ENCODE assay signal across 8 mouse cellular contexts in the genomic region with DNA sequence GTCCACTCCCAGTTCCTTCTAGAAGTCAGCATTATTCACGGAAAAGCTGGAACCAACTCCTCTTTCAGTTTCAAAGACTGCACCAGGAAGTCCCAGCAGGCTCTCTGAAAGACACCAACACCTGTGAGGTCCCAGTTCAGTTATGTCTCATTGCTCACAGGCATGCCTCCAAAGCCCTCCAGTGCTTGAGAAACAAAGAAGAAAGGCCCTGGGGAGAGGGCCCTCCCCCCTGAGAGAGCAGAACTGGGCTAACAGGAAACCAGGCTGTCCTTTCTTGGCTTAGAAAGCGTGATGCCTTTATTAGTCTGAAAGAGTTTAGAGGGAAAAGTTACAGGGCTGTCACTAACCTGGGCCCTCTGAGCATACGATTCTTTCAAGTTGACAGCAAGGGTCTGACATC. TPM values are rescaled to one million over a fixed set of nuclear protein-coding genes. Genes with fewer than 3 reads are reported as not detected.
DNase-seq lines count a peak whose midpoint lies in the region; ATAC-seq and TF ChIP-seq lines count a peak whose summit lies in the region.

No protein-coding gene starts in this region.

- intact Hi-C loops in left cerebral cortex, postnatal 4 days (cut with DNase I), result no loop called here
- intact Hi-C loops in left cerebral cortex, postnatal 36 days (cut with DNase I), result no loop called here

- H3K9ac ChIP-seq in hindbrain, embryonic 14.5 days, result no peak overlapping the region

- H3K4me2 ChIP-seq in hindbrain, embryonic 14.5 days (replicated peaks), result no peak overlapping the region

- H3K27ac ChIP-seq in small intestine, adult 2 months (ENCODE audit: insufficient read depth, low read depth, low read length), result peak overlapping the region; percentile 64
- no peak overlapping the region for H3K27ac ChIP-seq in hindbrain, embryonic 14.5 days

- no peaks in the 10 kb centered on the region for H3K27me3 ChIP-seq in small intestine, adult 2 months (ENCODE audit: control insufficient read depth, insufficient read depth, low read length)
- H3K27me3 ChIP-seq in hindbrain, embryonic 14.5 days (ENCODE audit: control insufficient read depth, insufficient read depth, low read length), result no peaks in the 10 kb centered on the region

- no peak for TF ChIP-seq CTCF in small intestine, adult 2 months (IDR thresholded peaks at IDR 0.05; ENCODE audit: extremely low read depth, insufficient read length, insufficient replicate concordance, low read depth, low read length)

- no peaks in the 10 kb centered on the region for H3K36me3 ChIP-seq in small intestine, adult 2 months (ENCODE audit: control insufficient read depth, insufficient read depth, low read length)
- H3K36me3 ChIP-seq in hindbrain, embryonic 14.5 days (replicated peaks; ENCODE audit: control insufficient read depth, insufficient read depth), result no peaks in the 10 kb centered on the region

- no peaks in the 10 kb centered on the region for H3K9me3 ChIP-seq in hindbrain, embryonic 14.5 days (ENCODE audit: control insufficient read depth, low read length)

- no peak for TF ChIP-seq POLR2A in small intestine, adult 2 months (IDR thresholded peaks at IDR 0.05; ENCODE audit: low read depth, low read length)

- peak; percentile 6 for DNase-seq in left cerebral cortex, postnatal 4 days
- no peak for DNase-seq in left cerebral cortex, postnatal 36 days (ENCODE audit: low spot score in 2 of 2)
- DNase-seq in fibroblast of lung, adult 2 months (ENCODE audit: low read depth), result peak; percentile 29
- DNase-seq in kidney, postnatal 25 days, result peak; percentile 8 to 41
- no peak for DNase-seq in frontal cortex, postnatal 25 days (ENCODE audit: low spot score in 2 of 2)
- no peak for DNase-seq in layer of hippocampus, postnatal 25 days (ENCODE audit: extremely low spot score in 1 of 2, low spot score in 1 of 2)
- DNase-seq in hindbrain, embryonic 14.5 days (ENCODE audit: low spot score), result no peak

- WGBS in small intestine, adult 2 months, result 12% methylated on average over 3 of the region's 3 CpGs
- 42% methylated on average over 3 of the region's 3 CpGs for WGBS in hindbrain, embryonic 14.5 days

- H3K4me3 ChIP-seq in small intestine, adult 2 months (ENCODE audit: low read depth, low read length), result no peak overlapping the region
- H3K4me3 ChIP-seq in hindbrain, embryonic 14.5 days (replicated peaks; ENCODE audit: low read length), result no peak overlapping the region

- peaks cover 12% of the 10 kb centered on the region; the same call in 1 of the 2 replicates for H3K4me1 ChIP-seq in small intestine, adult 2 months (ENCODE audit: control insufficient read depth, insufficient read depth, insufficient read length, low read length)
- H3K4me1 ChIP-seq in hindbrain, embryonic 14.5 days (replicated peaks; ENCODE audit: control insufficient read depth, insufficient read depth, low read length), result no peaks in the 10 kb centered on the region

- no peak for ATAC-seq in hindbrain, embryonic 14.5 days (ENCODE audit: low FRiP score)

RNA-seq across cellular contexts. Expression of a gene that starts 22.5 kb away (rescaled TPM):
- total RNA-seq in left cerebral cortex, postnatal 4 days (2021), result 100 to 1,000 TPM in 1 of 2 experiments, 10 to 100 TPM in 1; 93.0 to 107 TPM
- total RNA-seq in left cerebral cortex, postnatal 36 days (2021), result 100 to 1,000 TPM; 104 to 107 TPM
- 41.3 and 56.0 TPM in 2 replicates for polyA plus RNA-seq in small intestine, adult 2 months (2012; rRNA removed)
- total RNA-seq in layer of hippocampus, postnatal 25 days (2021), result 100 to 1,000 TPM in 1 of 2 experiments, 10 to 100 TPM in 1; 90.7 to 106 TPM
- 134 and 141 TPM in 2 replicates for polyA plus RNA-seq in hindbrain, embryonic 14.5 days (2014; fragmentation: Nextera tagmentation; extraction: Ambion mirVana)

RNA-seq across cellular contexts. Expression of a gene that starts 25.9 kb away (rescaled TPM):
- 10 to 100 TPM; 34.9 to 37.9 TPM for total RNA-seq in left cerebral cortex, postnatal 4 days (2021)
- 10 to 100 TPM; 47.7 to 51.7 TPM for total RNA-seq in left cerebral cortex, postnatal 36 days (2021)
- 1.9 and 3.1 TPM in 2 replicates for polyA plus RNA-seq in small intestine, adult 2 months (2012; rRNA removed)
- total RNA-seq in layer of hippocampus, postnatal 25 days (2021), result 10 to 100 TPM; 43.0 to 43.6 TPM
- polyA plus RNA-seq in hindbrain, embryonic 14.5 days (2014; fragmentation: Nextera tagmentation; extraction: Ambion mirVana), result 62.1 and 65.9 TPM in 2 replicates

Comparison
In these comparisons a context has a peak if more than half of its experiments do, and no peak if none do; other contexts are left out.
1. DNase-seq: peak in left cerebral cortex, postnatal 4 days (single experiment), fibroblast of lung, adult 2 months (single experiment) and kidney, postnatal 25 days (2 of 2); none in left cerebral cortex, postnatal 36 days (0 of 2), frontal cortex, postnatal 25 days (0 of 2), layer of hippocampus, postnatal 25 days (0 of 2) and hindbrain, embryonic 14.5 days (single experiment).